Mouse (Mus musculus): ENCODE measurements around the gene Nrk.

Nrk gene

DNA sequence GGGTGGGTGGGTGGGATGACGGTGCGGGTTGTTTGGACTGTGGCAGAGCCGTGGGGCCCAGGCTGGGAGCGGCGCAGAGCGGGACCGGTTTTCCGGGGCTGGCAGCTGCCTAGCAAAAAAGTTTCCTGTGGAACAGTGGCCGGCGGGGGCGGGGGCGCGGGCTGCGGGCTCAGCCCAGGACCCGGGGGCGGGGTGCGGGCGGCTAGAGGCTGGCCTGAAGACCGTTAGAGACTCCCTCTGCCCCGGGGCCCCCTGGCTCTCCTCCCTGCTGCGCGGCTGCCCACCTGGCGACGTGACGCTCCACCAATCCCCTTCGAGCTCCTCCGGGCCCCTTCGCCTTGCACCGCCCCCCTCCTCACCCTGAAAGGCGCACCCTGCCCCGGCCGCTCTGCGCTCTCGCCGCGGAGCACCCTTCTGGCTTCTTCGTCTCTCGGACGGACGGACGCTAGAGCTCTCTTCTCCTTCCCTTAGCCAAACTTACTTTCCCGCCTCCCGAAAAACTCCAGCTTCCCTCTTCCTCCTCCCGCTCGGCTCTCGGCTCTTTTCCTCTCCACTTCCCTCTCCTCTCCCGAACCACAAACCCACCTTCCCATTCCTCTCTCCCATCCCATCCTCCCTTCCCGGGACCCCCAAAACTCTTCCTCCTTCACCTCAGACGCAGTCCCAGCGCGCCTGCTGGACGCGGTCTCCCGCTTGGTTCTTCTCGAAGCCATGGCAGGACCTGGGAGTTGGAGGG is at the start of gene Nrk:
Gene Nrk (plus strand): TSS at position 390 of the 736 bp plus-strand sequence.
- no peak for DNase-seq (ENCODE audit: low spot score in 2 of 2)

GRCm38 (mm10) chrX:138913366-138913765 is 864 bp upstream of the Nrk start:
- no peak for DNase-seq (ENCODE audit: low spot score in 2 of 2)

- no peak for DNase-seq (ENCODE audit: low spot score in 2 of 2)
Observed at GRCm38 (mm10) chrX:138914777-138915114, 516 bp downstream of the Nrk start.

DNA sequence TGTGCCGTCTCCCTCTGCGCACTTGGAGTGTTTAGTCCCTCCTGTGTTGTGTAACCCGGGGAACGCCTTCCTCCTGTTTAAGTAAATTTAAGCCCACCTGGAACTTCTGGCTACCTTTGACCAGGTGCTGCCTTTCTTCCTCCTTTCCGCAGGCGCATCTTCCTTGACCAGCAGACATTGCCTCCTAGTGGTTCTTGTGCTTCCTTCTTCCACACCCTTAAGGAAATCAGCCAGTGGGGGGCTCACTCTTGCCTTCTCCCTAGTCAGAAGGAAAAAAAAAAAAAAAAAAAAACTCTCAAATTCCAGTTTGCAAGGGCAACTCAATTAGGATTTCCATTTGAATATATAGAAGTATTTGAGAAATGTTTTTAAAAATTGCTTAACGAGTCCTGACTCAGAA is 4.8 kb downstream of the Nrk start:
- DNase-seq (ENCODE audit: low spot score in 2 of 2) = no peak

DNA sequence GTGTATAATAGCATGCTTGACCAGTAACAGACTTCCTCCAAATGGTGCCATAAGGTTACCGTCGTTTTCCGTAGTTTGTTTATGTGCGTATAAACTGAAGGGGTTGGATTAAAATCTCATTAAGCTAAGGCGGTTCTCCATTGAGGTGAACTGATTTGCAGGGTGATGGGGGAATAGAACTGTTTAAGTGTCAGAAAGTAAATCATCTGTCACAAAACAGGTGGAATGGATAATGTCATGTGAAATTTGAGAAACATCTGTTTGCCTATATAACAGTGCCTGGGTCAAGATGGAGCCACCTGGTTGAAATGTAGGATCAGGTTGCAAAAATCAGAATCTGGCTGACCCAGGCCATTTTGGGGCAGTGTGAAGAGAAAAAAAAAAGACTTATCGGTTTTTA is 29.7 kb downstream of the Nrk start:
- DNase-seq (ENCODE audit: low spot score in 2 of 2) = no peak

- no peak for DNase-seq (ENCODE audit: low spot score in 2 of 2)
Observed at GRCm38 (mm10) chrX:138960713-138961112, 46.5 kb downstream of the Nrk start.

DNA sequence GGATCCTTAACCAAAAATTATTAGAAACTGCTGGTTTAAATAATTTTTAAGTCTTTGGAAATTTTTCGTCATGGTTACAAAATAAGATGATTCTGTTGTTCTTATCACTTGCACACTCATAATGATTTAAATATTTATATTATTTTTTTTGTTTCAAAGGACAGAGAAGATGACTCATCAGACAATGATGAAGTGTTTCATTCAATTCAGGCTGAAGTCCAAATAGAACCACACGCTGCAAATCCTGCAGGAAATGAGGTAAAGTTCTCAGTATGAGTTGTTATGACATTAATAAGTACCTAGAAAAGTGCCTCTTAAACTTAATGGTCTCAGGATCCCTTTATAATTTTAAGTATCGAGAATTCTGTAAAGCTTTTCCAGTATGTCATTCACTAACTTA is 64.3 kb downstream of the Nrk start:
- DNase-seq (ENCODE audit: low spot score in 2 of 2) = no peak

DNA sequence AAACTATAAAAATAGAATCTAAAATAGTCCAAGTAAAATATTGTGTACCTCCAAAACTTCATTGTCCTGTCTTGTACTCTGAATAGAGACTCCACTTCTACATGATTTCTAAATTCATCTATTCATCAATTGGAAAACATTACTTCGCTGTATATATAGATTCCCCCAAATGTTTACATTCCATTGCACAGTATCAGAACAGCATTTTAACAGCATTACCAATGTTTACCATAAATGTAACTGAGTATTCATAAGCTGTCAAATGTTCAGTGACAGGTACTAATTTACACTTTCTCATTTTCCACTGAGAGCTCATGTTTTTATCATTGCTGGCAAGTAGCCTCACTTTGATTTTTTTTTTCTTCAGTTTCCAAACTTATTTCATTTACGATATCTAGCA is 65.0 kb downstream of the Nrk start:
- no peak for DNase-seq (ENCODE audit: low spot score in 2 of 2)

DNA sequence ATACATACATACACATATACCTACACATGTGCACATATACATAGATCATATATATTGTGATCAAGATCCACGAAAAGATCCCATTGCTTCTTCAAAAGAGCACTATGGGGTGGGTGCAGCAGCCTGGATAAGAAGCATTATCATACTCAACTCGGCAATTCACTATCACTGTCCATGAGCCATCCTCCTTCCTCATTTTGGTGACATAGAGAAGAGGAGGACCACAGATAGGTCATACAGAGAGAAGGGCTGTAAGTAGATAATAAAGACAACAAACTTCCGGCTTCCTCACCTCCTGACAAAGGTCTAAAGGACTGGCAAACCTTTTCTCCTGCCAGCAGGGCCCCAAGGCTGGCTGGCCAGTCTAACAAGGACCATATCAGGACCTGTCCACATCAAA is 100.3 kb downstream of the Nrk start:
- no peak for DNase-seq (ENCODE audit: low spot score in 2 of 2)

GRCm38 (mm10) chrX:139016540-139016939 is 102.3 kb downstream of the Nrk start:
- DNase-seq (ENCODE audit: low spot score in 2 of 2) = no peak

GRCm38 (mm10) chrX:139026532-139027097 is 112.4 kb downstream of the Nrk start:
- no peak for DNase-seq (ENCODE audit: low spot score in 2 of 2)

- DNase-seq (ENCODE audit: low spot score in 2 of 2) = no peak
Observed at GRCm38 (mm10) chrX:139027296-139027695, 113.1 kb downstream of the Nrk start.

DNA sequence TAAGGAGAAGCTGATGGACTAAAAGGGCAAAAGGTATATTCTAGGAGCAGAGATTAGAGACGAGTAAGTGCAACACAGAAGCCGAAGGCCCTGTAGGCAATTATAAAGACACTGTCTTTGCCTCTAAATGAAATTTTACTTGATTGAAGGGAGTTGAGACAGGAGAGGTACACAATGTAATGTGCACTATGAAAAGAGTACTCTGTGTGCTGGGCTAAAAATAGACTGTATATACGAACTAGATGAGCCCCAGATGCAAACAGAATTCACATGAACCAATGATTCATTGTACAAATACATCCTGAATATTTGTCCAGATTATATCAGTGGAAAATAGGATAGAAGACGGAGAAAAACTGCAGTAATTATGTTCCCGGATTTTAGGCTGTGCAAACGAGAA is 113.7 kb downstream of the Nrk start:
- DNase-seq (ENCODE audit: low spot score in 2 of 2) = no peak

GRCm38 (mm10) chrX:139037666-139038065 is 123.4 kb downstream of the Nrk start:
- no peak for DNase-seq (ENCODE audit: low spot score in 2 of 2)

DNA sequence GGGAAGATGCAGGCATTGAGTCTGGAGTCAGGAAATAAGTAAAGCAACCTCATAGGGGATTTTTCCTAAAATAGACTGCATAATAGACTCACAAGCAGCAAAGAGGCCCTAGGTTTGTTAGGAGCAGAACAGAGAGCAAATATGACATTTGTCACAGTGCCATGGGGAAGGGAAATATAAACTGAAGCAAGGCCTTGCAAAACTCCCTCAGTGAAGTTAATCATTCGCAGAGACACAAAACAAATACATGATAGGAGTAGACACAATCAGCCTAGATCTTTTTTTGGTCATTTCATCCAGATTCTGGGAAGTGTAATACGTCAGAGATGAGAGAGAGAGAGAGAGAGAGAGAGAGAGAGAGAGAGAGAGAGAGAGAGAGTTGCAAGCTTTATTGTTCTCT is 125.1 kb downstream of the Nrk start:
- no peak for DNase-seq (ENCODE audit: low spot score in 2 of 2)

DNA sequence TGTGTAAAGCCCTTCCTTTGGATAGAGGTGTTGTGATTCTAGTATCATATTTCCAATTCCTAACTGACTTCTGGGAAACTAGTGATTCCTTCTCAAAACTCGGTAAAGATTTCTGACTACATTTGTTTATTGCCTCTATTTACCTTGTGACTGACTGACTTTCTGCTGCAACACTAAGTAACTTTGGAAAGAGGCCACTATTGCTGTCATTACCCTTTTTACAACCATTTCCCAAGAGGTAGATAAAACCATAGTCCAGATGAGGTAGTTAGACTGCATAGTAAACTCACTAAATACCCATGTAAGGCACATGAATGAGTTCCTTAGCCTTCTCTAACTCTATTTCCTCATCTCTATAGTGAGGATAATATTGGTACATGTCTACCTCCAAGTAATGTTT is 126.9 kb downstream of the Nrk start:
- DNase-seq (ENCODE audit: low spot score in 2 of 2) = no peak

- DNase-seq (ENCODE audit: low spot score in 2 of 2) = no peak
Observed at GRCm38 (mm10) chrX:139051976-139052375, 137.7 kb downstream of the Nrk start.

DNA sequence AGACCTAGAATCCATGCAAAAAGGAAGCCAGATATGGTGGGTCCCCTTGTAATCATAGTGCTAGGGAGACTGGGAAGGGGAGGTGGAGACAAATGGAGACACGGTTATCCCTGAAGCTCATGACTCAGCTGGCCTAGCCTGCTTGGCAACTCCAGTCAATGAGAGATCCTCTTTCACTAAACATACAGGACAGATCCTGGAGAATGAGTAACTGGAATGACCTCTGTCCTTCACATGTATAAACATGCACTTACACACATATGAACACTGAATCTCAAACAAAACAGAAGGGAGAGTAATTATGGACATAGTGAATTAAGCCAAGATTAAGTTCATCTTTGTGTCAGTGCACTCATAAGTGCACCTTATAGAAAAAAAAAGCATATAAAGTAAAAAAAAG is 138.9 kb downstream of the Nrk start:
- no peak for DNase-seq (ENCODE audit: low spot score in 2 of 2)
